Mouse (Mus musculus) gastrocnemius, postnatal 4 days (tissue): ENCODE data around the gene Apol9b. TPM values are rescaled to one million over a fixed set of nuclear protein-coding genes. Genes with fewer than 3 reads are reported as not detected.
A peak's percentile ranks its signal among the peaks of the same experiment; 100 is the strongest.
"Not testable (repeated sequence)": the region's sequence is repeated elsewhere in the genome, so short reads cannot be mapped to it uniquely, and the experiment has no call there.

Experiments
- DNase-seq, 2 experiments: peaks; one replicate each; pipeline ENCODE4 v3.0.0; 2021 to 2022; ENCODE audit warnings: low spot score in 2 of 2, mixed read lengths in 2 of 2
- long read RNA-seq, 2 experiments: library from polyadenylated mRNA; stranded (forward); transcript quantifications; one replicate each; pipeline ENCODE4 v2.0.0; 2021
- total RNA-seq, 2 experiments: library from RNA; stranded (reverse); gene quantifications; 2 replicates each; pipeline ENCODE4 v1.2.3; 2021

Gene Apol9b
- total RNA-seq = not detected
- long read RNA-seq, experiment 1 = 0 reads
- long read RNA-seq, experiment 2 = 0 reads

- not testable (repeated sequence) for DNase-seq
These were observed at the start of gene Apol9b for GRCm38 (mm10) chr15:77728739-77729138. TSS of gene Apol9b (plus strand) at chr15:77729039.

GRCm38 (mm10) chr15:77683944-77684343 lies 44.9 kb upstream of the Apol9b start:
- peak; percentile 17 to 47 for DNase-seq

GRCm38 (mm10) chr15:77691532-77692311 lies 37.1 kb upstream of the Apol9b start:
- DNase-seq = not testable (repeated sequence)

- DNase-seq = not testable (repeated sequence)
These were observed 34.0 kb upstream of the Apol9b start for GRCm38 (mm10) chr15:77694687-77695295.

GRCm38 (mm10) chr15:77698656-77699055 lies 30.2 kb upstream of the Apol9b start, which contains the start of gene Apol7e:
TSS of gene Apol7e (plus strand) at chr15:77698857.
- not testable (repeated sequence) for DNase-seq

GRCm38 (mm10) chr15:77705306-77705705 lies 23.5 kb upstream of the Apol9b start:
- not testable (repeated sequence) for DNase-seq

GRCm38 (mm10) chr15:77708936-77709335 lies 19.9 kb upstream of the Apol9b start:
- not testable (repeated sequence) for DNase-seq

GRCm38 (mm10) chr15:77718240-77718639 lies 10.6 kb upstream of the Apol9b start:
- not testable (repeated sequence) for DNase-seq

- not testable (repeated sequence) for DNase-seq
These were observed 7.3 kb upstream of the Apol9b start for GRCm38 (mm10) chr15:77721509-77721908.

- DNase-seq = not testable (repeated sequence)
These were observed 4.5 kb upstream of the Apol9b start for GRCm38 (mm10) chr15:77724208-77724911.

- DNase-seq = not testable (repeated sequence)
These were observed 3.3 kb upstream of the Apol9b start for GRCm38 (mm10) chr15:77725393-77726020.

- DNase-seq = not testable (repeated sequence)
These were observed 1.7 kb upstream of the Apol9b start for GRCm38 (mm10) chr15:77727139-77727538.

GRCm38 (mm10) chr15:77727745-77728144 lies 1.1 kb upstream of the Apol9b start:
- DNase-seq = not testable (repeated sequence)

- DNase-seq = no peak
These were observed 2.8 kb downstream of the Apol9b start for GRCm38 (mm10) chr15:77731605-77732004.

- not testable (repeated sequence) for DNase-seq
These were observed 4.0 kb downstream of the Apol9b start for GRCm38 (mm10) chr15:77732851-77733250.

- DNase-seq = not testable (repeated sequence)
These were observed 4.5 kb downstream of the Apol9b start for GRCm38 (mm10) chr15:77733380-77733779.

GRCm38 (mm10) chr15:77733903-77734302 lies 5.1 kb downstream of the Apol9b start:
- not testable (repeated sequence) for DNase-seq

- no peak for DNase-seq
These were observed 11.9 kb downstream of the Apol9b start for GRCm38 (mm10) chr15:77740511-77741297.

GRCm38 (mm10) chr15:77741556-77741955 lies 12.7 kb downstream of the Apol9b start:
- DNase-seq = not testable (repeated sequence)

GRCm38 (mm10) chr15:77744632-77745031 lies 15.8 kb downstream of the Apol9b start:
- DNase-seq = no peak
